Mouse (Mus musculus) hindbrain, embryonic 13.5 days (tissue): ENCODE results near the gene 1700016C15Rik. TPM values are rescaled to one million over a fixed set of nuclear protein-coding genes. Genes with fewer than 3 reads are reported as not detected.

ENCODE experiments used
- ATAC-seq: fragments of 200-750 bp; cut with Nextera tagmentation; 2 replicates; pipeline ENCODE4 v1.8.0; 2017; ENCODE audit warnings: moderate TSS enrichment; ENCODE audit not compliant: low FRiP score
- H3K27ac ChIP-seq: fragments of 300-500 bp; sonication (generic); 2 replicates; pipeline ENCODE4 v1.5.1; 2015; ENCODE audit warnings: inconsistent platforms, mild to moderate bottlenecking, moderate library complexity
- H3K27me3 ChIP-seq: fragments of 300-500 bp; sonication (generic); 2 replicates; pipeline ENCODE4 v1.6.1; 2015; ENCODE audit warnings: mild to moderate bottlenecking, inconsistent platforms
- H3K36me3 ChIP-seq: fragments of 300-500 bp; sonication (generic); 2 replicates; pipeline ENCODE4 v1.6.1; 2015; ENCODE audit warnings: mild to moderate bottlenecking, inconsistent platforms
- H3K4me1 ChIP-seq: fragments of 300-500 bp; sonication (generic); replicated peaks from 2 replicates; pipeline ENCODE4 v1.6.1; 2015; ENCODE audit warnings: inconsistent platforms
- H3K4me2 ChIP-seq: fragments of 300-500 bp; sonication (generic); 2 replicates; pipeline ENCODE4 v1.6.1; 2015; ENCODE audit warnings: inconsistent platforms, mild to moderate bottlenecking, moderate library complexity
- H3K4me3 ChIP-seq: fragments of 300-500 bp; sonication (generic); 2 replicates; pipeline ENCODE4 v1.5.1; 2015; ENCODE audit warnings: mild to moderate bottlenecking, inconsistent platforms
- H3K9ac ChIP-seq: fragments of 300-500 bp; sonication (generic); 2 replicates; pipeline ENCODE4 v1.6.1; 2015; ENCODE audit warnings: mild to moderate bottlenecking, inconsistent platforms
- H3K9me3 ChIP-seq: fragments of 300-500 bp; sonication (generic); 2 replicates; pipeline ENCODE4 v1.6.1; 2016; ENCODE audit warnings: inconsistent platforms
- WGBS: fragments of 180-500 bp; shearing (Covaris S2); methylation state at CpG from one replicate; pipeline ENCODE4 v1.1.7; 2015; 5-methylcytosine and 5-hydroxymethylcytosine counted together
- polyA plus RNA-seq: library from polyadenylated mRNA; unstranded; fragments of >200 nt; fragmentation: Nextera tagmentation; extraction: Ambion mirVana; gene quantifications from 2 replicates; pipeline ENCODE4 v1.2.1, GENCODE M21; 2015

The 1700016C15Rik gene
- 0.30 TPM in 1 of 2 replicates, not detected in the other for polyA plus RNA-seq

DNA sequence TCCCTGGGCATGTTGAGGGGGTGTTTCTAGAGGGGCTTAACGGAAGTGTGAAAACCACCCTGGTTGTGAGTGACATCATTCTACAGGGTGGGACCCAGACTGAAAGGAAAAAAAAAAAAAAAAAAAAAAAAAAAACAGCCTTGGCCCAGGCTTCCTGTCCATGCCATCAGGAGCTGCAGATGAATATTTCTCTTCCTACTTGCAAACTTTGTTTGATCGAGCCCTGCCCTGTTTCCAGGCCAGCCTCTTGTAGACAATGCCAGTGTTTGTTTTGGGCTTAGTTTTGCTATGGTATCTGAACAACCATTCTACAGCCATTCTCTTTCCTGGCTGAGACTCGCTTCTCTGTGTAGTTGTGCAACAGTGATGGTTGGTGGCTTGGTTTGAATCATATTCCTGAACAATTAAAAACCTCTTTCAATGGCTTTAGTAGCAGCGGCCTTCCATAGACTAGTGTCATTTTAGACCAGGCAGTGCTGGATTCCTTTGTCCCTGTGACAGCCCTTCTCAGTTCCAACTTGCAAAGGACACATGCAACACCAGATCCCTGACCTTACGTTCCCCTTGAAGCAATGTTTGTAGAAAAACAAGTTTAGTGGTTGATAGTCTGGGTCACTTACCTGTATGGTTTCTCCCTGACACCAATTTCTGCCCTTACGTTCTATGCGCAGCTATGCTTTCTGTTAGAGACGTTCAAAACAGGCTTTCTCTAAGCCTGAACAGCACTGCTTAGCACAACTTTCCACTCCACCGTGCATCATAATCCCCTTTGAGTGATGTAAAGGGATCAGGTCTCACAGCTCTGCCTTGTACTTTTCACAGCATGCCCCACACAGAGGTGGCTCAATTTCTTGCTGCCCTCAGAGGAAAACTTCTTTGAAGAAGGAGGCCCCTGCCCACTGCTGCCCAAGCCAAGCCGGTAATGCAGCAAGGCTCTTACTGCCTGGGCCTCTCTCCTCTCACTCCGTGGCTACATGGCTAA lies at the start of gene 1700016C15Rik:
Gene 1700016C15Rik (plus strand): TSS at position 772 of the 982 bp plus-strand sequence.
- no peaks in the 10 kb centered on the region for H3K27me3 ChIP-seq
- H3K9ac ChIP-seq: no peak within 1 kb of the TSS
- H3K4me2 ChIP-seq: no peak within 1 kb of the TSS
- WGBS: 80% methylated on average over 11 of the region's 11 CpGs
- H3K36me3 ChIP-seq: no peaks in the 10 kb centered on the region
- no peaks in the 10 kb centered on the region for H3K4me1 ChIP-seq
- 0 out of 2 replicates have a peak, but pooled peaks cover 5% of the 10 kb centered on the region for H3K9me3 ChIP-seq
- no peak within 1 kb of the TSS for H3K27ac ChIP-seq
- ATAC-seq: no peak
- no peak within 1 kb of the TSS for H3K4me3 ChIP-seq

- H3K9ac ChIP-seq: no peak overlapping the region
- no peaks in the 10 kb centered on the region for H3K9me3 ChIP-seq
- H3K27ac ChIP-seq: no peak overlapping the region
- H3K4me2 ChIP-seq: no peak overlapping the region
- no peak for ATAC-seq
- H3K36me3 ChIP-seq: no peaks in the 10 kb centered on the region
- peaks cover 12% of the 10 kb centered on the region for H3K4me1 ChIP-seq
- H3K4me3 ChIP-seq: no peak overlapping the region
- no peaks in the 10 kb centered on the region for H3K27me3 ChIP-seq
- WGBS: 84% methylated on average over 11 of the region's 11 CpGs
These were observed 48.4 kb upstream of the 1700016C15Rik start for GRCm38 (mm10) chr1:177681239-177681638.

- Histone ChIP-seq H3K4me1 (peaks cover 12% of the 10 kb centered on the region), H3K36me3 (no peaks in the 10 kb centered on the region), H3K27me3 (no peaks in the 10 kb centered on the region), H3K4me2 (peak overlapping the region; percentile 39), H3K9me3 (no peaks in the 10 kb centered on the region), H3K9ac (peak overlapping the region; percentile 51), H3K4me3 (no peak overlapping the region), H3K27ac (0 out of 2 replicates have a peak overlapping the region, but pooled peaks have one; percentile 26)
- WGBS: 39% methylated on average over 18 of the region's 18 CpGs
- ATAC-seq: peak; percentile 50; the same call in 1 of the 2 replicates
These were observed 45.4 kb upstream of the 1700016C15Rik start for GRCm38 (mm10) chr1:177683931-177684836.

- Histone ChIP-seq H3K4me2 (no peak overlapping the region), H3K4me1 (peaks cover 12% of the 10 kb centered on the region), H3K27me3 (no peaks in the 10 kb centered on the region), H3K9me3 (no peaks in the 10 kb centered on the region), H3K9ac (no peak overlapping the region), H3K36me3 (no peaks in the 10 kb centered on the region), H3K27ac (no peak overlapping the region), H3K4me3 (no peak overlapping the region)
- peak; percentile 64; the same call in 1 of the 2 replicates for ATAC-seq
- 9% methylated on average over 3 of the region's 3 CpGs for WGBS
These were observed 44.7 kb upstream of the 1700016C15Rik start for GRCm38 (mm10) chr1:177684901-177685300.

DNA sequence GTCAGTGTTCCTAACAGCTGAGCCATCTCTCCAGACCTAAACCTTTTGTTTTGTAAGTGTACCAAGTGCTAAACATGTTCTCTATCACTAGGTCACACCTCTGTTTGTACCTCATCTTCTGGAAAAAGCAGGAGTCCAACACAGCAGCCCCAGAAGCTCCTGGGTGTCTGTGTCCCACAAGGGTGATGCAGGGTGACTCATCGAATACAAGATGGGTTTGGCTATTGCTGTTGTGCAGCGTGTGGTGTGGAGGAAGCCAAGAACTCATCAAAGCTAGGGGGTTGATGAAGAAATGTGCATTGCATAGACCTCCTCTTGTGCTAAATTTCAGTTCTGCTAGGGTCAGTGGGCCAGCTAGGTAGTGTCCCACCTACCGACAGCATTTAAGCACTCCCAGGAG lies 43.5 kb upstream of the 1700016C15Rik start:
- no peaks in the 10 kb centered on the region for H3K9me3 ChIP-seq
- H3K27ac ChIP-seq: no peak overlapping the region
- no peak overlapping the region for H3K4me3 ChIP-seq
- no peak overlapping the region for H3K4me2 ChIP-seq
- H3K36me3 ChIP-seq: no peaks in the 10 kb centered on the region
- no peak overlapping the region for H3K9ac ChIP-seq
- peaks cover 12% of the 10 kb centered on the region for H3K4me1 ChIP-seq
- no peak for ATAC-seq
- H3K27me3 ChIP-seq: no peaks in the 10 kb centered on the region
- WGBS: 72% methylated on average over 3 of the region's 3 CpGs

GRCm38 (mm10) chr1:177686982-177687381 lies 42.6 kb upstream of the 1700016C15Rik start:
- Histone ChIP-seq H3K27me3 (no peaks in the 10 kb centered on the region), H3K9me3 (no peaks in the 10 kb centered on the region), H3K4me1 (peaks cover 12% of the 10 kb centered on the region), H3K36me3 (no peaks in the 10 kb centered on the region), H3K4me2 (no peak overlapping the region), H3K27ac (no peak overlapping the region), H3K9ac (no peak overlapping the region), H3K4me3 (no peak overlapping the region)
- ATAC-seq: no peak
- WGBS: 83% methylated on average over 5 of the region's 5 CpGs

GRCm38 (mm10) chr1:177692491-177692890 lies 37.1 kb upstream of the 1700016C15Rik start:
- no peaks in the 10 kb centered on the region for H3K27me3 ChIP-seq
- H3K4me1 ChIP-seq: no peaks in the 10 kb centered on the region
- no peaks in the 10 kb centered on the region for H3K9me3 ChIP-seq
- no peak for ATAC-seq
- H3K27ac ChIP-seq: no peak overlapping the region
- no peak overlapping the region for H3K4me3 ChIP-seq
- H3K36me3 ChIP-seq: no peaks in the 10 kb centered on the region
- no peak overlapping the region for H3K9ac ChIP-seq
- WGBS: 77% methylated on average over 11 of the region's 11 CpGs
- no peak overlapping the region for H3K4me2 ChIP-seq

DNA sequence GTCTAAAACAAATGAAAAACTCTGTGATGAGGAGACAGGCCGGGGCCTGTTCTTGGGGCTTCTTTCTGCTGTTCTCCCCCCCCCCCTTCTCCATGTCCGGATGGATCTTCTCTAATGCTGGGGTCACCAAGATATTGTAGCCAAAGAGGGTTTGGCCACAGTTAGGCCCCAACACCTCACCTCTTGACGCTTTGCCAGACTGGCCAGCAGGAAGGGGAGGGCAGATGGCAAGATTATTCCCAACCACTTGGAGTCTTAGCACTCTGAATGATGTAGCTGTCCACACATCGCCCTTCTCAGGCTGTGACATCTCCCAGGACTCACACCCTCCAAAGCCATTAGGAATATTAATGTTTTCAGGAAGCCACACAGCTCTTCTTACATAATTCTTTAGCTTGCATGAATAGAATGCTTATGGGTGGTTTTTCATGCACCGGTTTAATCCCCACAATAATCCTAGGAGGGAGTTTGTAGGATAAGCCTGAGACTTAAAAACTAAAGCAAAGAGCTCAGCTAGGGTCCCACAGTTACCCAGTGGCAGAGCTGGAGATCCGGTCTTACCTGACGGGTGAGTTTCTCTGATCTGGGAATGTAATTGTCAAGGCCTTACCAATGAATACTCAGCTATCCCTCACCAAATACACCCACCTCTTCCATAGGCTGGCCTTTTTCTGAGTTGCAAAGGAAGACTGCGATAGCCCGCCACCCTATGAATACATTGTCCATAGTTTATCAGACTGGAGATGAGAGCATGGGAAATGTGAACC lies 35.9 kb upstream of the 1700016C15Rik start:
- Histone ChIP-seq H3K9me3 (no peaks in the 10 kb centered on the region), H3K27ac (no peak overlapping the region), H3K4me1 (no peaks in the 10 kb centered on the region), H3K27me3 (no peaks in the 10 kb centered on the region), H3K4me3 (no peak overlapping the region), H3K4me2 (no peak overlapping the region), H3K9ac (no peak overlapping the region), H3K36me3 (no peaks in the 10 kb centered on the region)
- WGBS: 83% methylated on average over 9 of the region's 9 CpGs
- ATAC-seq: no peak

DNA sequence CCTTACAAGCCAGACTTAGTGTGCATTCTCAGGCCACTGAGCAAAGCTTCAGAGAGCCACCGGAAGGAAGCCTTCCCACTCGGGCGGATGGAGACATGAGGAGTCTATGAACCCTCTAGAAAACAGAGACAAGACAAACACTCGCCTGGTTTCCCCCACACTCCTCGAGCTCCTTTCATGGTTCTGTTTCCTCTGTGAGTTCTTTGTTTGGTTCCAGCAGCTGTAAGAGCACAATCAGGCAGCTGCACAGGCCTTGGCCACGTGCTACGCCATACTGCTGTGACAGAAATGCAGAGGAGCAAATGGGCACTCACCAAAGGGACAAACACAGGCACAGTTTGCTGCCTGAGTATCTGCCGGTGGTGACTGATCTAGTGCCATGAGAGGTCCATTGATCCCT lies 29.1 kb upstream of the 1700016C15Rik start:
- no peaks in the 10 kb centered on the region for H3K36me3 ChIP-seq
- no peak for ATAC-seq

GRCm38 (mm10) chr1:177702481-177703146 lies 27.0 kb upstream of the 1700016C15Rik start:
- H3K27ac ChIP-seq: peak overlapping the region; percentile 44; the same call in 1 of the 2 replicates
- H3K4me3 ChIP-seq: peak overlapping the region; percentile 43
- peak; percentile 91 for ATAC-seq
- H3K4me2 ChIP-seq: peak overlapping the region; percentile 77
- no peaks in the 10 kb centered on the region for H3K36me3 ChIP-seq
- 1% methylated on average over 15 of the region's 15 CpGs for WGBS
- H3K27me3 ChIP-seq: 0 out of 2 replicates have a peak, but pooled peaks cover 3% of the 10 kb centered on the region
- H3K9ac ChIP-seq: peak overlapping the region; percentile 69
- peaks cover 5% of the 10 kb centered on the region for H3K4me1 ChIP-seq
- no peaks in the 10 kb centered on the region for H3K9me3 ChIP-seq

More for the DNA sequence above, 29.1 kb upstream of the 1700016C15Rik start:
- no peak overlapping the region for H3K9ac ChIP-seq
- peaks cover 5% of the 10 kb centered on the region for H3K4me1 ChIP-seq
- no peak overlapping the region for H3K27ac ChIP-seq
- WGBS: 49% methylated on average over 8 of the region's 8 CpGs
- no peak overlapping the region for H3K4me2 ChIP-seq
- H3K27me3 ChIP-seq: 0 out of 2 replicates have a peak, but pooled peaks cover 3% of the 10 kb centered on the region
- no peaks in the 10 kb centered on the region for H3K9me3 ChIP-seq
- H3K4me3 ChIP-seq: no peak overlapping the region
